Mouse (Mus musculus) embryonic facial prominence, embryonic 11.5 days (tissue): ENCODE measurements around the gene Emp1. TPM values are rescaled to one million over a fixed set of nuclear protein-coding genes. Genes with fewer than 3 reads are reported as not detected.

Experiments used
- ATAC-seq: fragments of 200-750 bp; cut with Nextera tagmentation; replicated peaks from 2 replicates; pipeline ENCODE4 v1.8.0; 2017; ENCODE audit warnings: low read depth; ENCODE audit not compliant: insufficient number of reproducible peaks, low FRiP score, low TSS enrichment
- DNase-seq: peaks from one replicate; pipeline ENCODE4 v3.0.0-alpha.2; 2015; ENCODE audit warnings: low spot score
- H3K27ac ChIP-seq: fragments of 300-500 bp; sonication (generic); replicated peaks from 2 replicates; pipeline ENCODE4 v1.5.1; 2014; ENCODE audit warnings: mild to moderate bottlenecking, low read depth, low read length, control low read depth
- H3K27me3 ChIP-seq: fragments of 300-500 bp; sonication (generic); 2 replicates; pipeline ENCODE4 v1.6.1; 2014; ENCODE audit warnings: mild to moderate bottlenecking, low read length, moderate library complexity, mixed read lengths; ENCODE audit not compliant: control insufficient read depth, insufficient read depth
- H3K36me3 ChIP-seq: fragments of 300-500 bp; sonication (generic); replicated peaks from 2 replicates; pipeline ENCODE4 v1.6.1; 2014; ENCODE audit warnings: low read depth, mild to moderate bottlenecking, low read length, moderate library complexity, mixed read lengths; ENCODE audit not compliant: control insufficient read depth, insufficient read depth
- H3K4me1 ChIP-seq: fragments of 300-500 bp; sonication (generic); 2 replicates; pipeline ENCODE4 v1.6.1; 2014; ENCODE audit warnings: low read length, mixed read lengths; ENCODE audit not compliant: control insufficient read depth, insufficient read depth
- H3K4me2 ChIP-seq: fragments of 300-500 bp; sonication (generic); 2 replicates; pipeline ENCODE4 v1.6.1; 2014; ENCODE audit warnings: low read depth, mild to moderate bottlenecking, control low read depth, low read length, moderate library complexity
- H3K4me3 ChIP-seq: fragments of 300-500 bp; sonication (generic); 2 replicates; pipeline ENCODE4 v1.5.1; 2014; ENCODE audit warnings: low read depth, low read length, control low read depth
- H3K9ac ChIP-seq: fragments of 300-500 bp; sonication (generic); replicated peaks from 2 replicates; pipeline ENCODE4 v1.6.1; 2014; ENCODE audit warnings: mild to moderate bottlenecking, control low read depth, low read length
- H3K9me3 ChIP-seq: fragments of 300-500 bp; sonication (generic); replicated peaks from 2 replicates; pipeline ENCODE4 v1.6.1; 2016; ENCODE audit warnings: mild to moderate bottlenecking, low read length, inconsistent platforms, mixed read lengths; ENCODE audit not compliant: control insufficient read depth
- WGBS: fragments of 180-500 bp; shearing (Covaris S2); extraction: QIAGEN DNeasy Blood & Tissue Kit; methylation state at CpG from one replicate; pipeline ENCODE4 v1.1.7; 2014; 5-methylcytosine and 5-hydroxymethylcytosine counted together
- polyA plus RNA-seq: library from polyadenylated mRNA; unstranded; fragments of >200 nt; fragmentation: Nextera tagmentation; extraction: Ambion mirVana; gene quantifications from 2 replicates; pipeline ENCODE4 v1.2.1, GENCODE M21; 2014

Emp1 gene
- polyA plus RNA-seq, 1 experiment from 2014 or later, result 7.3 TPM

GRCm38 (mm10) chr6:135326847-135327246 is 35.5 kb upstream of the Emp1 start:
- Histone ChIP-seq H3K36me3 (no peaks in the 10 kb centered on the region), H3K9ac (no peak overlapping the region), H3K4me2 (no peak overlapping the region), H3K27me3 (no peaks in the 10 kb centered on the region), H3K4me1 (no peaks in the 10 kb centered on the region), H3K4me3 (no peak overlapping the region), H3K9me3 (no peaks in the 10 kb centered on the region), H3K27ac (no peak overlapping the region)
- ATAC-seq, result no peak
- no peak for DNase-seq
- 84% methylated on average over 7 of the region's 7 CpGs for WGBS

- Histone ChIP-seq H3K4me3 (no peak overlapping the region), H3K4me1 (no peaks in the 10 kb centered on the region), H3K36me3 (no peaks in the 10 kb centered on the region), H3K9ac (no peak overlapping the region), H3K27ac (no peak overlapping the region), H3K4me2 (no peak overlapping the region), H3K9me3 (no peaks in the 10 kb centered on the region), H3K27me3 (no peaks in the 10 kb centered on the region)
- WGBS, result 73% methylated on average over 4 of the region's 4 CpGs
- DNase-seq (peak; percentile 26), ATAC-seq (no peak)
Observed at GRCm38 (mm10) chr6:135331916-135332315, 30.4 kb upstream of the Emp1 start.

- WGBS, result 14% methylated on average over 10 of the region's 10 CpGs
- DNase-seq (peak; percentile 79), ATAC-seq (peak; percentile 73; the same call in 1 of the 2 replicates)
- Histone ChIP-seq H3K27ac (peak overlapping the region; percentile 17; the same call in 1 of the 2 replicates), H3K9ac (no peak overlapping the region), H3K27me3 (no peaks in the 10 kb centered on the region), H3K4me2 (no peak overlapping the region), H3K4me3 (no peak overlapping the region), H3K4me1 (no peaks in the 10 kb centered on the region), H3K36me3 (no peaks in the 10 kb centered on the region), H3K9me3 (no peaks in the 10 kb centered on the region)
Observed at GRCm38 (mm10) chr6:135332737-135333281, 29.5 kb upstream of the Emp1 start.

DNA sequence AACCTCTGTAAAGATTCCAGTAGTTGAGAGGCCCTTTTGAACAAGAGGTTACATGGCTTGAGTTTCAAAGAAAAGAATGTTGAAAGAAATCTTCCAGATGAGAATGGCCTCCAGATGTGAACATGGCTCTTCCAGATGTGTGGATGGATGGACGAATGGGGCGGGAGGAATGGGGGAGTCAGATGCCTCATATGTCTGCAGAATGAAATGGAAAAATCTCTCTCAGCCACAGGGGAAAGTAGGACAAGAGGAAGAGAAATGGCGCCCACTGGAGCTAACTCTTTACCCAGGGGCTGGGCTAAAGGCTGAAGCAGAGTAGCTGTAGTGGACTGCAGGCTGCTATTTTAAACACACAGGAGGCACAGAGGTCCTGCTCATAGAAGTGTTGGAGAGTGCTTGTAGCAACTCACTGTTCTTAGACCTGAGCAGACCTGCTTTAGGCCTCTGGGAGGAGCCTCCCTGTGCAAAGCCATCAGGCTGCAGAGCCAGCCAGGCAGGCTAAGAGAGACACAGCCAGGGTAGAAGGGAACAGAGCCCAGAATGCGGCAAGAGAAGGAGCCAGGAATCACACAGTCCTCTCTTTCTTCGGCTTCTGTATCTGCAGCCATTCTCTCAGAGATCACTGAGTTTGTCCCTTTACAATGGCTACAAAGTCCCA is 28.2 kb upstream of the Emp1 start:
- no peak overlapping the region for H3K4me2 ChIP-seq
- WGBS, result 61% methylated on average over 5 of the region's 5 CpGs
- ATAC-seq (peak; percentile 44; the same call in 1 of the 2 replicates), DNase-seq (peak; percentile 73)
- H3K4me3 ChIP-seq, result no peak overlapping the region
- no peaks in the 10 kb centered on the region for H3K9me3 ChIP-seq
- H3K27ac ChIP-seq, result peak overlapping the region; percentile 11
- H3K9ac ChIP-seq, result no peak overlapping the region
- H3K4me1 ChIP-seq, result no peaks in the 10 kb centered on the region
- no peaks in the 10 kb centered on the region for H3K27me3 ChIP-seq
- H3K36me3 ChIP-seq, result no peaks in the 10 kb centered on the region

- Histone ChIP-seq H3K9me3 (no peaks in the 10 kb centered on the region), H3K27me3 (no peaks in the 10 kb centered on the region), H3K9ac (no peak overlapping the region), H3K36me3 (no peaks in the 10 kb centered on the region), H3K4me3 (no peak overlapping the region), H3K4me2 (no peak overlapping the region), H3K4me1 (no peaks in the 10 kb centered on the region), H3K27ac (no peak overlapping the region)
- ATAC-seq (no peak), DNase-seq (no peak)
- WGBS, result 92% methylated on average over 8 of the region's 8 CpGs
Observed at GRCm38 (mm10) chr6:135336376-135336775, 26.0 kb upstream of the Emp1 start.

DNA sequence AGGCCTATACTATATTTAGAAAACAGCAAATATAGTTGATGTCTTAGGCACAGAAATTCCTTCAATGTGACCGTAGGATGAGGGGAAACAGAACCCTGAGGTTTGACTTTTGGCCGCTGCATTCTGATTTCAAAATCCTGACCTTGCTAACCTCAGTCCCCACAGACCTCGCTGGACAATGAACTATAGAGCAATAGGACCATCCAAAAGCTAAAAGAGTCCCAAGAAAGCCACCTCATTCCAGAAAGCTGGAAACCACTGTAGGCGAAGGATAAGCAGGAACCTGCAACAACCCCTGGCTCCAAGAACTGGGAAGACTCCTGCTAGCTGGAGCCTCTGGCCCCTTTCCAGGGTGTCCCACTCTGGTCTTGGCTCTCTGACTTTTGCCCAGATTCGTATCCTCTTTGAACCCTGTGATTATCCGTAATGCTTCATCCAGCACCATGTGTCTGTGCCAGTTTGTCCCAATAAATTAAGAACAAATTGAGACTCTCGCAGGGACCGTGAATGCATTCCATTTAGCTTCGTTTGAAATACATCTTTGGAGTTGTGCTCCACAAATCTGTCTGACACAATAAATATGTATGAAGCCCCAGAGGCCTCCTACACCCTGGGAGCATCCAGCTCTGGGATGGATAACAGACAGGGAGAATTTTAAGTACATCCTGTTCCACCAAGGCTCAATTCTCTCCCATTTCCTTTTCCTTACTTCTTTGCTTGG is 21.8 kb upstream of the Emp1 start:
- WGBS, result 75% methylated on average over 9 of the region's 9 CpGs
- Histone ChIP-seq H3K27me3 (no peaks in the 10 kb centered on the region), H3K36me3 (no peaks in the 10 kb centered on the region), H3K4me1 (no peaks in the 10 kb centered on the region), H3K4me3 (no peak overlapping the region), H3K9me3 (no peaks in the 10 kb centered on the region), H3K27ac (no peak overlapping the region), H3K4me2 (no peak overlapping the region), H3K9ac (no peak overlapping the region)
- DNase-seq (no peak), ATAC-seq (no peak)

DNA sequence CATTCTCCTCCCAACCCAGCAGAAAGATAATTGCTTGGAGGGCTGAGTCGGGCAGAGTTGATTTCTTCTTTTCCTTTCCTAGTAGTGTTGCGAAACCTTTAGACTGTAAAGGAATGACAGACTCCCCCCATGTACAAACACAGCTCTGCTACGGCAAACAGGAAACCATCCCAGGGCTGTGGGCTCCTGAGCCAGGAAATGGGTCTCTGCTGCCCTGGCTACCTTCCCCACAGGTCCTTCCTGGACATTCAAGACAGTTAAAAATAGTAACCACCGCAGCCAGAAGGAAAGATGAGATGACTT is 21.3 kb upstream of the Emp1 start:
- ATAC-seq, result no peak
- DNase-seq, result no peak
- 48% methylated on average over 4 of the region's 4 CpGs for WGBS
- H3K4me1 ChIP-seq, result no peaks in the 10 kb centered on the region
- no peaks in the 10 kb centered on the region for H3K9me3 ChIP-seq
- H3K4me3 ChIP-seq, result no peak overlapping the region
- H3K9ac ChIP-seq, result no peak overlapping the region
- H3K4me2 ChIP-seq, result no peak overlapping the region
- H3K27ac ChIP-seq, result no peak overlapping the region
- H3K27me3 ChIP-seq, result no peaks in the 10 kb centered on the region
- H3K36me3 ChIP-seq, result no peaks in the 10 kb centered on the region

- H3K4me3 ChIP-seq, result no peak overlapping the region
- DNase-seq, result no peak
- H3K9ac ChIP-seq, result no peak overlapping the region
- H3K27me3 ChIP-seq, result no peaks in the 10 kb centered on the region
- H3K4me2 ChIP-seq, result no peak overlapping the region
- 77% methylated on average over 8 of the region's 8 CpGs for WGBS
- no peaks in the 10 kb centered on the region for H3K9me3 ChIP-seq
- ATAC-seq, result no peak; the same call in 1 of the 2 replicates
- peaks cover 2% of the 10 kb centered on the region; the same call in 1 of the 2 replicates for H3K4me1 ChIP-seq
- H3K27ac ChIP-seq, result no peak overlapping the region
- no peaks in the 10 kb centered on the region for H3K36me3 ChIP-seq
Observed at GRCm38 (mm10) chr6:135351638-135352302, 10.6 kb upstream of the Emp1 start.
